Mouse (Mus musculus) liver, embryonic 14.5 days (tissue): ENCODE measurements around the gene Atoh7. TPM values are rescaled to one million over a fixed set of nuclear protein-coding genes. Genes with fewer than 3 reads are reported as not detected.

Experiments
- ATAC-seq: fragments of 200-750 bp; cut with Nextera tagmentation; 2 replicates; pipeline ENCODE4 v1.8.0; 2017; ENCODE audit warnings: moderate number of reproducible peaks, mild to moderate bottlenecking, moderate library complexity; ENCODE audit not compliant: insufficient read depth
- DNase-seq, 3 experiments: peaks; one replicate each; pipeline ENCODE4 v3.0.0-alpha.2; 2012 to 2013; ENCODE audit warnings: low read depth in 3 of 3, low spot score in 3 of 3
- H3K27ac ChIP-seq: fragments of 300-500 bp; sonication (generic); 2 replicates; pipeline ENCODE4 v1.5.1; 2014; ENCODE audit warnings: moderate library complexity, mild to moderate bottlenecking, control low read depth, inconsistent platforms
- H3K27me3 ChIP-seq: fragments of 300-500 bp; sonication (generic); 2 replicates; pipeline ENCODE4 v1.6.1; 2014; ENCODE audit warnings: mild to moderate bottlenecking, low read length, moderate library complexity; ENCODE audit not compliant: control insufficient read depth, insufficient read depth
- H3K36me3 ChIP-seq: fragments of 300-500 bp; sonication (generic); replicated peaks from 2 replicates; pipeline ENCODE4 v1.6.1; 2014; ENCODE audit warnings: low read depth; ENCODE audit not compliant: control insufficient read depth, insufficient read depth
- H3K4me1 ChIP-seq, 2 experiments: fragments of 200-500 bp in 1 of 2; fragments of 300-500 bp in 1 of 2; sonication (generic) in 1 of 2; replicated peaks; 2 replicates each; pipeline ENCODE4 v1.6.1; 2012 to 2014; ENCODE audit warnings: antibody characterized with exemption in 1 of 2, inconsistent platforms in 1 of 2, low read length in 1 of 2; ENCODE audit not compliant: control insufficient read depth in 2 of 2, insufficient read depth in 2 of 2
- H3K4me2 ChIP-seq: fragments of 300-500 bp; sonication (generic); 2 replicates; pipeline ENCODE4 v1.6.1; 2014; ENCODE audit warnings: low read depth, mild to moderate bottlenecking, control low read depth, moderate library complexity
- H3K4me3 ChIP-seq, 2 experiments: fragments of 200-500 bp in 1 of 2; fragments of 300-500 bp in 1 of 2; sonication (generic) in 1 of 2; 2 replicates each; pipeline ENCODE4 v1.5.1; 2012 to 2014; ENCODE audit warnings: low read depth in 2 of 2, low read length in 2 of 2, mild to moderate bottlenecking in 2 of 2, control low read depth in 1 of 2, inconsistent platforms in 1 of 2, moderate library complexity in 1 of 2; ENCODE audit not compliant: insufficient read depth in 1 of 2
- H3K9ac ChIP-seq: fragments of 300-500 bp; sonication (generic); replicated peaks from 2 replicates; pipeline ENCODE4 v1.6.1; 2014; ENCODE audit warnings: mild to moderate bottlenecking, control low read depth, moderate library complexity
- H3K9me3 ChIP-seq: fragments of 300-500 bp; sonication (generic); 2 replicates; pipeline ENCODE4 v1.6.1; 2016; ENCODE audit warnings: low read length, mixed read lengths; ENCODE audit not compliant: control insufficient read depth
- CTCF ChIP-seq: IDR thresholded peaks from 2 replicates; pipeline ENCODE4 v1.5.1; 2016; ENCODE audit warnings: antibody characterized with exemption, low read depth, control low read depth
- EP300 ChIP-seq: IDR thresholded peaks from 2 replicates; pipeline ENCODE4 v1.6.1; 2016; ENCODE audit warnings: antibody characterized with exemption, low read depth
- WGBS: fragments of 180-500 bp; shearing (Covaris S2); extraction: QIAGEN DNeasy Blood & Tissue Kit; methylation state at CpG from one replicate; pipeline ENCODE4 v1.1.7; 2014; ENCODE audit not compliant: insufficient replicate concordance; 5-methylcytosine and 5-hydroxymethylcytosine counted together
- polyA plus RNA-seq, 2 experiments: library from polyadenylated mRNA; depleted of rRNA in 1 of 2; stranded (reverse) in 1 of 2; unstranded in 1 of 2; fragments of >200 nt; fragmentation: Nextera tagmentation in 1 of 2; extraction: Ambion mirVana in 1 of 2; gene quantifications; 2 replicates each; pipeline versions ENCODE4 v1.2.1 to v1.2.3; 2012 to 2014

The Atoh7 gene
- polyA plus RNA-seq, 2 experiments: 0.02 TPM; not detected in 1

- 37% methylated on average over 11 of the region's 11 CpGs for WGBS
- no peaks in the 10 kb centered on the region for H3K9me3 ChIP-seq
- no peak overlapping the region for H3K9ac ChIP-seq
- no peak for ATAC-seq
- no peaks in the 10 kb centered on the region for H3K27me3 ChIP-seq
- H3K36me3 ChIP-seq: no peaks in the 10 kb centered on the region
- H3K4me2 ChIP-seq: no peak overlapping the region
- no peaks in the 10 kb centered on the region for H3K4me1 ChIP-seq
- no peak overlapping the region for H3K4me3 ChIP-seq
- TF ChIP-seq EP300 (no peak), CTCF (peak; percentile 35; the same call in 1 of the 2 replicates)
- no peak for DNase-seq
- H3K27ac ChIP-seq: no peak overlapping the region
Measured at GRCm38 (mm10) chr10:63125343-63125742, 25.9 kb downstream of the Atoh7 start.

- H3K36me3 ChIP-seq: no peaks in the 10 kb centered on the region
- ATAC-seq (no peak), DNase-seq (no peak)
- no peak overlapping the region for H3K27ac ChIP-seq
- H3K4me2 ChIP-seq: no peak overlapping the region
- no peak overlapping the region for H3K9ac ChIP-seq
- H3K4me3 ChIP-seq: no peak overlapping the region
- no peaks in the 10 kb centered on the region for H3K4me1 ChIP-seq
- TF ChIP-seq EP300: no peak
- TF ChIP-seq CTCF: no peak
- WGBS: 50% methylated on average over 4 of the region's 4 CpGs
- H3K27me3 ChIP-seq: no peaks in the 10 kb centered on the region
- H3K9me3 ChIP-seq: no peaks in the 10 kb centered on the region
Measured at GRCm38 (mm10) chr10:63126116-63126515, 26.7 kb downstream of the Atoh7 start.

GRCm38 (mm10) chr10:63127156-63127555 is 27.7 kb downstream of the Atoh7 start:
- Histone ChIP-seq H3K27me3 (no peaks in the 10 kb centered on the region), H3K4me3 (no peak overlapping the region), H3K4me2 (no peak overlapping the region), H3K36me3 (no peaks in the 10 kb centered on the region), H3K4me1 (no peaks in the 10 kb centered on the region), H3K9ac (no peak overlapping the region), H3K27ac (no peak overlapping the region), H3K9me3 (no peaks in the 10 kb centered on the region)
- DNase-seq (no peak), ATAC-seq (no peak)
- TF ChIP-seq CTCF: no peak
- no peak for TF ChIP-seq EP300
- WGBS: 78% methylated on average over 6 of the region's 6 CpGs

GRCm38 (mm10) chr10:63128256-63128655 is 28.8 kb downstream of the Atoh7 start:
- H3K4me1 ChIP-seq: no peaks in the 10 kb centered on the region
- TF ChIP-seq EP300 (no peak), CTCF (no peak)
- 68% methylated on average over 7 of the region's 7 CpGs for WGBS

GRCm38 (mm10) chr10:63130500-63130899 is 31.0 kb downstream of the Atoh7 start:
- Histone ChIP-seq H3K27ac (no peak overlapping the region), H3K27me3 (no peaks in the 10 kb centered on the region), H3K36me3 (no peaks in the 10 kb centered on the region), H3K9ac (no peak overlapping the region), H3K9me3 (no peaks in the 10 kb centered on the region), H3K4me3 (no peak overlapping the region), H3K4me1 (no peaks in the 10 kb centered on the region), H3K4me2 (no peak overlapping the region)
- 60% methylated on average over 7 of the region's 7 CpGs for WGBS
- TF ChIP-seq EP300 (no peak), CTCF (peak; percentile 46)
- DNase-seq: no peak
- ATAC-seq: no peak

More at GRCm38 (mm10) chr10:63128256-63128655, 28.8 kb downstream of the Atoh7 start:
- Histone ChIP-seq H3K9me3 (no peaks in the 10 kb centered on the region), H3K4me3 (no peak overlapping the region), H3K36me3 (no peaks in the 10 kb centered on the region), H3K27ac (no peak overlapping the region), H3K4me2 (no peak overlapping the region), H3K9ac (no peak overlapping the region), H3K27me3 (no peaks in the 10 kb centered on the region)
- no peak for DNase-seq
- no peak for ATAC-seq
